Mouse (Mus musculus): ENCODE measurements at regions not wholly inside any gene's neighbourhood (a gene's known extent, or its start where the extent isn't known, plus 50 kb on each side); places are given as distances from the start of the nearest gene placed in this dataset.

DNA sequence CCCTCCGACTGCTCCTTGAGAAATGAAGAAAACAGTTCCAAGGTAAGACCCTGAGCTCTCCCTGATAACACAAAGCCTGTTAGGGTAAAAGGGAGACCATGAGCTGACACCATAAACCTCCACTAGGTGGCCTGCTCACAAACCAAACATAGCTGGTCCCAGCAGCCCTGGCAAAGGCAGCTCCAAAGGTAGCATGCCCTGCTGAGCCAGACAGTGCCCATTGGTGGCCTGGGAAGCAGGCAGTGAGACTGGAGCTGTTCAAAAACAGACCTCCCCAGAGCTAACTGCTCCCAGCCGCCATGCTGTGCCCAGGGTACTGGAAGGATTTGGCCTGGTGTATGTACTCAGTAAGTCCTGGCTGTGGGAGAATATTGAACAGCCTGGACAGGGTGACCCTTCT, 117.1 kb upstream of the Srsf6 start:
- H3K4me2 ChIP-seq (ENCODE audit: low read depth, low read length): no peak overlapping the region
- no peaks in the 10 kb centered on the region for H3K36me3 ChIP-seq (ENCODE audit: control insufficient read depth, insufficient read depth)
- no peak overlapping the region for H3K4me3 ChIP-seq (ENCODE audit: low read length)
- H3K4me1 ChIP-seq (ENCODE audit: control insufficient read depth, insufficient read depth, low read length): no peaks in the 10 kb centered on the region
- no peak for ATAC-seq (replicated peaks; ENCODE audit: extremely low read depth, insufficient read depth, low FRiP score)
- H3K27ac ChIP-seq (ENCODE audit: low read length): no peak overlapping the region
- H3K9ac ChIP-seq (ENCODE audit: low read length): no peak overlapping the region
- no peaks in the 10 kb centered on the region for H3K27me3 ChIP-seq (ENCODE audit: control insufficient read depth, insufficient read depth, low read length)
- WGBS: 60% methylated on average over 2 of the region's 2 CpGs
- no peaks in the 10 kb centered on the region for H3K9me3 ChIP-seq (replicated peaks; ENCODE audit: control insufficient read depth, low read length)

DNA sequence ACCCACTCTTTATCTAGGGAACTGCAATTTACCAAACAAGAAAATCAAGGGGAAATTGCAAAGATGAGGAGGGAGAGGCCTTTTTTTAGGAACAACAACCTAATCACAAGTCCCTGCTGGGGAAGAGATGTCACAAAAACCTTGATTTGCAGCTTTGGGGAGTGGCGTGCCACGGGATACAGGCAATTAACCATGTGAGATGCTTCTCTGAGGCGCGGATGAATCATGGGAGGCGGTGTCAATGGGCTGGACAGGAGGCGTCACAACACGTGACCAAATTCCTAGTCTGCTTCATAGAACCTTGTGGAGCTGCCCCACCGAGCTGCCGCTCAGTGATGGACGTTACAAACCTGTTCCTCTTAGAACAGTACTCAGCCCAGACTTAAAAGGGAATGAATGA, 123.6 kb upstream of the Srsf6 start:
- 87% methylated on average over 10 of the region's 10 CpGs for WGBS

DNA sequence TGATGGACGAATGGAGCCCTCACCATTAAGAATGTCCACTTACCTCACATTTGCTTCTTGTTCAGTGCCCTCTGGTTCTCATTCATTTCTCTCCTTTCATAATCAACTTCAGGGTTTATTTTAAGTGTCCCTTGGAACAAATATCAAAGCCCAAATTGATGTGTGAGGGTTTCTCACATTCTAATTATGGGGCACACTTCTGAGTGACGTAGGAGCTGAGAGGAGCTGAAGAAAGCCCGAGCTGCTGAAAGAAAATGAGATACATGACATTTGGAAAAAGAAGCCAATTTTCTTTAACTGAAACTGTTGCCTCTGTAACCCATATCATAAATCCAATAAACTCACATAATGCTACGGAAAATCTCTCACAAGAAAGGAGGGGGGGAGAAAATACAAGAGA, 134.8 kb upstream of the Srsf6 start:
- no peak for ATAC-seq (replicated peaks; ENCODE audit: extremely low read depth, insufficient read depth, low FRiP score)
- Histone ChIP-seq H3K9ac (ENCODE audit: low read length) (no peak overlapping the region), H3K27me3 (ENCODE audit: control insufficient read depth, insufficient read depth, low read length) (no peaks in the 10 kb centered on the region), H3K4me2 (ENCODE audit: low read depth, low read length) (no peak overlapping the region), H3K27ac (ENCODE audit: low read length) (no peak overlapping the region), H3K4me1 (ENCODE audit: control insufficient read depth, insufficient read depth, low read length) (no peaks in the 10 kb centered on the region), H3K9me3 (replicated peaks; ENCODE audit: control insufficient read depth, low read length) (no peaks in the 10 kb centered on the region), H3K36me3 (ENCODE audit: control insufficient read depth, insufficient read depth) (no peaks in the 10 kb centered on the region), H3K4me3 (ENCODE audit: low read length) (no peak overlapping the region)
- WGBS: 40% methylated on average over 4 of the region's 4 CpGs

More for the DNA sequence above, 123.6 kb upstream of the Srsf6 start:
- Histone ChIP-seq H3K4me3 (ENCODE audit: low read length) (no peak overlapping the region), H3K4me1 (ENCODE audit: control insufficient read depth, insufficient read depth, low read length) (no peaks in the 10 kb centered on the region), H3K27me3 (ENCODE audit: control insufficient read depth, insufficient read depth, low read length) (no peaks in the 10 kb centered on the region), H3K4me2 (ENCODE audit: low read depth, low read length) (no peak overlapping the region), H3K36me3 (ENCODE audit: control insufficient read depth, insufficient read depth) (no peaks in the 10 kb centered on the region), H3K9me3 (replicated peaks; ENCODE audit: control insufficient read depth, low read length) (no peaks in the 10 kb centered on the region), H3K9ac (ENCODE audit: low read length) (no peak overlapping the region), H3K27ac (ENCODE audit: low read length) (no peak overlapping the region)
- no peak for ATAC-seq (replicated peaks; ENCODE audit: extremely low read depth, insufficient read depth, low FRiP score)

DNA sequence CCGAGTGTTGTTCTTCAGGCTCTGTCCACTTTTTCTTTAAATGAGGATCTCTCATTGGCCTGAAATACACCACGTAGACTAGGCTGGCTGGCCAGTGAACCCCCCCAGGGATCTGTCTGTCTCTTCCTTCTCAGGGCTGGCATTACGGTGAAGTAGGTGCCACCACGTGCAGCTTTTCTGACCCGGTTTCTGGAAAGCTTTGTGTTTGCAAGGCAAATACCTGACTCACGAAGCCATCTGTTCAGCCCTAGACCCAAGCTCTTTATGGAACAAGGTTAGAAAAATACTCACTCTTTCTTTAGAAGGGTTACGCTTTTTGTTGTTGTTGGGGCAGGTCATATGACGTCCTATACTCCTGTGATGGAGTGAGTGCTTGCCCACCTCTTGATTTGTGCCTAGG, 133.3 kb upstream of the Ptprt start:
- H3K27ac ChIP-seq (ENCODE audit: low read length): no peak overlapping the region
- H3K27me3 ChIP-seq (ENCODE audit: control insufficient read depth, insufficient read depth, low read length): no peaks in the 10 kb centered on the region
- no peaks in the 10 kb centered on the region for H3K9me3 ChIP-seq (replicated peaks; ENCODE audit: control insufficient read depth, low read length)
- WGBS: 75% methylated on average over 8 of the region's 8 CpGs
- H3K4me1 ChIP-seq (ENCODE audit: control insufficient read depth, insufficient read depth, low read length): no peaks in the 10 kb centered on the region
- H3K36me3 ChIP-seq (ENCODE audit: control insufficient read depth, insufficient read depth): no peaks in the 10 kb centered on the region
- no peak overlapping the region for H3K9ac ChIP-seq (ENCODE audit: low read length)
- no peak for ATAC-seq (replicated peaks; ENCODE audit: extremely low read depth, insufficient read depth, low FRiP score)
- no peak overlapping the region for H3K4me3 ChIP-seq (ENCODE audit: low read length)
- no peak overlapping the region for H3K4me2 ChIP-seq (ENCODE audit: low read depth, low read length)

DNA sequence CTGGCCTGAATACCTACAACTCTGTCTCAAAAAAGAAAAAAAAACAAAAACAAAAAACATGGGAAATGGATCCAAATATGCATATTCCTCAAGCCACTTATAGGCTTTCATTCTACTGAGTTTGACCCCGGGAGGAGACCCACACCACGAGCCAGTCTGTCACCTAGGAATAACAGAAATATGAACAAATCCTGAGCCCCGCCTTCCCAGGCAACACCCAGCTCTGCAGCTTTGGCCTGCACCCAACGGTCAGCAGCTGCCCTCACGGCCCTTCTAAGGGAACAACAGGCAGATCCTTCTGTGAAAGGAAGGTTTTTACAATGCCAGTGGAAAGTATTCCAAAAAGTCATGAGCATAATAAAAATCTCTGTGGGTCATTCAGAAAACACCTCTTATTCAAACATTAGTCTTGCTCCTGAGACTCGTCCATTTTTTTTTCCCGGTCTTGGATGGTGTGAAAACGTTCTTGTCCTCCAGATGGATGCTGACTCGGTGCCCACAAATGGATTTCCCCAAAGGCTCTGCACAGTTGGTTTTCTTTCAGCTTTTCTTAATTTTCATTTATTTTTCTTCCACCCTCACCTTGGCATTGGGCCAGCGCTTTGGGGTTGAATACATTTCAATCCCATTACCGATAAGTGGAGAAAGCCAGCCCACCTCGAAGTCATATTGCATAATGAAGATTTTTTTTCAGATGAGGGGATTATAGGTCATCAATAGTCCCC, 130.6 kb upstream of the Ptprt start:
- no peak overlapping the region for H3K4me2 ChIP-seq (ENCODE audit: low read depth, low read length)
- WGBS: 68% methylated on average over 12 of the region's 12 CpGs
- ATAC-seq (replicated peaks; ENCODE audit: extremely low read depth, insufficient read depth, low FRiP score): no peak
- H3K9ac ChIP-seq (ENCODE audit: low read length): no peak overlapping the region
- H3K9me3 ChIP-seq (replicated peaks; ENCODE audit: control insufficient read depth, low read length): no peaks in the 10 kb centered on the region
- H3K36me3 ChIP-seq (ENCODE audit: control insufficient read depth, insufficient read depth): no peaks in the 10 kb centered on the region
- H3K4me3 ChIP-seq (ENCODE audit: low read length): no peak overlapping the region
- H3K27me3 ChIP-seq (ENCODE audit: control insufficient read depth, insufficient read depth, low read length): no peaks in the 10 kb centered on the region
- no peak overlapping the region for H3K27ac ChIP-seq (ENCODE audit: low read length)
- H3K4me1 ChIP-seq (ENCODE audit: control insufficient read depth, insufficient read depth, low read length): no peaks in the 10 kb centered on the region

DNA sequence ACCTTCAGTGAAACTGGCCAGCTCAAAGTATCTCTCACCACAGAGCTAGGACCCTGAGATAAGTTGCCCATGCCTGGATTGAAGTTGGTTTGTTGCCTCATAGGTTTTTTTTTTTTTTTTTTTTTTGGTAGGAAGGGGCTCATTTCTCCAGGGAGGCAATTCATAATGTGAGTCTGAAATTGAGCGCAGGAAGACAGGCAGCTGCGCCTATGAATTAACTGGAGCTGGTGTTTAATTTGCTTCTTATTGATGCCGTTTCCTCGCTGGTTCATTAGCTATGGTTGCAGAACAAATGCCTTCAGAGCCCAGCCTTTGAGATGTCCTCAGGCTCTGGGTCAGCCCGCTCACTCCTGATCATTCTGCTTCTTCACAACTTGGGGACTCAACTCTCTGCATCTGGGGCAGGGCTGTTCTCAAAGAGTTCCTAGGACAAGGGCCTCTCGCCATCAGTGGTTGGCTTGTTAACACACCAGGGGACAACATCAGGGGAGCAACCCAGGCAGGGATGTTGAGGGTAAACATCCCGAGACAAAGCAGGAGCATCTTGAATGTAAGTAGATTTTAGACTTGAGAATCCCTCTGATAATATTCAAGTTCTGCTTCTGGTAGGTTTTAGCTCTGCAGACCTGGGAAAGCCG, 123.3 kb upstream of the Ptprt start:
- Histone ChIP-seq H3K36me3 (ENCODE audit: control insufficient read depth, insufficient read depth) (no peaks in the 10 kb centered on the region), H3K9me3 (replicated peaks; ENCODE audit: control insufficient read depth, low read length) (no peaks in the 10 kb centered on the region), H3K27me3 (ENCODE audit: control insufficient read depth, insufficient read depth, low read length) (no peaks in the 10 kb centered on the region), H3K4me2 (ENCODE audit: low read depth, low read length) (no peak overlapping the region), H3K9ac (ENCODE audit: low read length) (no peak overlapping the region), H3K4me3 (ENCODE audit: low read length) (no peak overlapping the region), H3K27ac (ENCODE audit: low read length) (no peak overlapping the region), H3K4me1 (ENCODE audit: control insufficient read depth, insufficient read depth, low read length) (no peaks in the 10 kb centered on the region)
- 69% methylated on average over 8 of the region's 8 CpGs for WGBS
- ATAC-seq (replicated peaks; ENCODE audit: extremely low read depth, insufficient read depth, low FRiP score): no peak

DNA sequence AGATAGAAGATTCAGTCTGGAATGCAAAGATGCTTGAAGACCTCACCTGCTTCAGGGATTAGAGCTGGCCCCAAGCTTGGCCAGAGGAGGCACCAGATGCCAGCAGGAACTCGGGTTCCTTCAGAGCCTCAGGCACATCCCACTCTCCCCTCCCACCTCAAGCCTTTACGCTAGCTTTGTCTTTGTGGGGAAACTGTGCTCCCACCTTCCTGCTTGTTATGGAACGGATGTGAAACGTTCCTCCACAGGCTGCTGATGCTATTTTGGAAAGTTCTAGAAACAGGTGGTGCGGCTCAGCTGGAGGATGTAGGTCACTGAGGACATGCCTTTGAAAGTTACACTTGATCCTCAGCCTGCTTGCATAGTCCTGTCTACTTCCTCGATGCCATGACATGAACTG, 120.7 kb upstream of the Ptprt start:
- H3K4me3 ChIP-seq (ENCODE audit: low read length): no peak overlapping the region
- no peaks in the 10 kb centered on the region for H3K9me3 ChIP-seq (replicated peaks; ENCODE audit: control insufficient read depth, low read length)
- no peaks in the 10 kb centered on the region for H3K4me1 ChIP-seq (ENCODE audit: control insufficient read depth, insufficient read depth, low read length)
- H3K9ac ChIP-seq (ENCODE audit: low read length): no peak overlapping the region
- H3K4me2 ChIP-seq (ENCODE audit: low read depth, low read length): no peak overlapping the region
- 67% methylated on average over 6 of the region's 6 CpGs for WGBS
- no peak for ATAC-seq (replicated peaks; ENCODE audit: extremely low read depth, insufficient read depth, low FRiP score)
- no peak overlapping the region for H3K27ac ChIP-seq (ENCODE audit: low read length)
- H3K36me3 ChIP-seq (ENCODE audit: control insufficient read depth, insufficient read depth): no peaks in the 10 kb centered on the region
- no peaks in the 10 kb centered on the region for H3K27me3 ChIP-seq (ENCODE audit: control insufficient read depth, insufficient read depth, low read length)

DNA sequence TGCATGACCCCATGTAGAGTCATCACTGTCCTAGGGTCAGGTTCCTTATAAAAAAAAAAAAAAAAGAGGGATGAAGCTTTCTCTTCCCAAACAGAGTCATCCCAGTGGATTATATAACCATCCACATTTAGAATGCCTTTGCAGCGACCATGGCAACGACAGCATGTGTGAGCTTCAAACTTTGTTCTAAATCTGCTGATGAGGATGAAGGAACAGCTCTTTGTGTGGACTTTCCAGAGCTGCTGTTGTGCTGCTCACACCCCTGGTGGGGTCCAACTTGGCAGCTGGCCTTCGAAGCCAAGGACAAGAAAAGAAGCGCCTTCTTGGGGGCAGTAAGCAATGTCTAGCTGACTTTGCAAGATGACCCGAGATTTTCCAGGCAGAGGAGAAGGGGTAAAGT, 115.6 kb upstream of the Ptprt start:
- WGBS: 82% methylated on average over 5 of the region's 5 CpGs

DNA sequence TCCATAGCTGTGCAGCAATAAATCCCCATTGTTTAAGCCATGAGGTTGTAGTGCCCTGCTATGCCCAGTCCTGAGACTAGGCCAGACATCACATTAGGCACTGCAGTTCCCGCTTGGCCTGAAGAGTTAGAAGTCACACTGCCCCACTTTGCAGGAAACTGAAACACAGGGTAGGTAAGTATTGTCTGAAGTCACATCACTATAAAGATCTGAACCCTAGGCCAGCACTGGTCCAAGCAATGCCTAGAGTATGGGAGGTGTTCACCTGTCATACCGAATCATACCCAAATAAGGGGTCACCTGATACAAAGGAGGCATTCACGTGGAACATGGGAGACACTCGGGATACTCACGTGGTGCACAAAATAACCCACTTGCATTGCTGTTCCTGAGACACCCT, 111.6 kb upstream of the Ptprt start:
- Histone ChIP-seq H3K4me3 (ENCODE audit: low read length) (no peak overlapping the region), H3K4me2 (ENCODE audit: low read depth, low read length) (no peak overlapping the region), H3K9ac (ENCODE audit: low read length) (no peak overlapping the region), H3K4me1 (ENCODE audit: control insufficient read depth, insufficient read depth, low read length) (no peaks in the 10 kb centered on the region), H3K36me3 (ENCODE audit: control insufficient read depth, insufficient read depth) (no peaks in the 10 kb centered on the region), H3K27ac (ENCODE audit: low read length) (no peak overlapping the region), H3K27me3 (ENCODE audit: control insufficient read depth, insufficient read depth, low read length) (no peaks in the 10 kb centered on the region), H3K9me3 (replicated peaks; ENCODE audit: control insufficient read depth, low read length) (no peaks in the 10 kb centered on the region)
- WGBS: 84% methylated on average over 5 of the region's 5 CpGs
- ATAC-seq (replicated peaks; ENCODE audit: extremely low read depth, insufficient read depth, low FRiP score): no peak

More for the DNA sequence above, 115.6 kb upstream of the Ptprt start:
- ATAC-seq (replicated peaks; ENCODE audit: extremely low read depth, insufficient read depth, low FRiP score): no peak
- H3K9me3 ChIP-seq (replicated peaks; ENCODE audit: control insufficient read depth, low read length): no peaks in the 10 kb centered on the region
- no peak overlapping the region for H3K27ac ChIP-seq (ENCODE audit: low read length)
- no peak overlapping the region for H3K4me2 ChIP-seq (ENCODE audit: low read depth, low read length)
- no peak overlapping the region for H3K9ac ChIP-seq (ENCODE audit: low read length)
- H3K27me3 ChIP-seq (ENCODE audit: control insufficient read depth, insufficient read depth, low read length): no peaks in the 10 kb centered on the region
- H3K4me1 ChIP-seq (ENCODE audit: control insufficient read depth, insufficient read depth, low read length): no peaks in the 10 kb centered on the region
- no peaks in the 10 kb centered on the region for H3K36me3 ChIP-seq (ENCODE audit: control insufficient read depth, insufficient read depth)
- no peak overlapping the region for H3K4me3 ChIP-seq (ENCODE audit: low read length)

Data from heart, embryonic 16.5 days (tissue).